Mouse (Mus musculus) mouse embryonic stem cell (cell line): ENCODE data around the gene Tmem63b.

Source experiments
- in situ Hi-C, 2 experiments: fragments of 300-500 bp; cut with MboI; formaldehyde crosslinking; loops; 1 replicate in 1 of 2; 3 replicates in 1 of 2; pipeline ENCODE4 v1.14.3; 2019 to 2020; ENCODE audit warnings: low sequenced_read_pairs in 2 of 2, low pct_unique_long_range_greater_than_20kb in 1 of 2, mixed read lengths in 1 of 2; ENCODE audit not compliant: unreplicated experiment in 1 of 2

The Tmem63b gene

DNA sequence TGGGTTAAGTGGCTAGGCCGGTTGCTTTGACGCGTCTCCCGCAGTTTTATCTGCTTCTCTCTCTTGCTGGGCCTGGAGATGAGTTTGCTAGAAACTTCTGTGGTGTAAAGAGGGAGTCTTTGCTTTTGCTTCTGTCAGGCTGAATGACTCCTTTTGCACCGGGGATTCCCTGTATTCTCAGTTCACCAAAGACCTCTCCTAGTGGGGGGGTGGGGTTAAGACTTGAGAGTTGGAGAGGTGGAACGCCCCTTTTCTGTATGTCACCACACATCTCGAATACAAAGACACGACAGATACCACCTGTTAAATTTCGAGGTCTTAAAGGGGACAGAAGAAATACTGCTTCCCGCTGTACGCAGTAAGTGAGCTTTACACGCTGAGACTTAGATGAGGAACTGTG is at the start of gene Tmem63b:
Tmem63b (minus strand) TSS at position 190 of the 400 bp plus-strand sequence.
- in situ Hi-C loops = no loop called here

DNA sequence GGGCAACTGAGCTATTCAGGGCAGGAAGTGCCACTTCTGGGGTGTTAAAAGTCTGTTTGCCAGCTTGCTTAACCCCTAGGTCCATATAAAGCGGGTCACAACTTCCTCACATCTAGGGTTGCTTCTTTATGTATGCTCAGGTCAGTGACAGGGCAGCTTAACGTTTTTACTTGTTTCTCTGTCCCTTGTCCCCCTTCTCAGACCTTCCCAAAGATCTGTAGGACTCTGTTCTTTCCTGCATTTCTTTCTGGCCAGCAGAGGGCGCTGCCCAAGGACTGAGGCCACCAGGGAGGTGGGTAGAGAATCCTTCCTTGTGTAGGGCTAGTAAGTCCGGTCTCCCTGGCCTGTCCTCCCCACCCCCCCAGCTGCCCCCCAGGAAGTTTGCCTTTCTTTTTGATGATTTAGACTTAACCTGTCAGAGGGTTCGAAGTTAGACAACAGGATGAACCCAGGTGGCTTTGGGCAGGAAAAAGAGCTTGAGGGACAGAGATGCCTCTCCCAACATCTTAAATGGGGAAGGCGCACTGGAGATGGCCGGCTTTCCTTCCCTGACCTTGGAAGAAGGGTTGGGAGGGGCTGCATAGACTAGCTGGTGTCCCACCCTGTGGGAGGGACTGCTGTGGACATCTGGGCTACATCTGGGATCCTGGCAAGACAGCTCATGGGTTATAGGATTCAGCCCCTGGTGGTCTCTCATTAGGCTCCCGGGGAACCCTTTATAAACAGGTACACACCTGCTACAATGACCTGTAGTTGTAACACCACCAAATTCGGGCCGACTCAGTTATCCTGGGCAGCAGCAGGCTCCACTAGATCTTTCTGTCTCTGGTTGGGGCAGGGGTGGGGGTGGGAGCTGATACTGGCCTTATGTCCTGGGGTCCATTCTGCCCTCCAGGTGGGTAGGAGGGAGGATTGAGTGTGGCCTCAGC is 48.9 kb upstream of the Tmem63b start:
- in situ Hi-C loops = loop anchor here in 1 of 2 experiments (10.0 to 25.0 kb wide), 3 partner anchors 99 to 399 kb away; partner anchors contain the start of gene Vegfa

DNA sequence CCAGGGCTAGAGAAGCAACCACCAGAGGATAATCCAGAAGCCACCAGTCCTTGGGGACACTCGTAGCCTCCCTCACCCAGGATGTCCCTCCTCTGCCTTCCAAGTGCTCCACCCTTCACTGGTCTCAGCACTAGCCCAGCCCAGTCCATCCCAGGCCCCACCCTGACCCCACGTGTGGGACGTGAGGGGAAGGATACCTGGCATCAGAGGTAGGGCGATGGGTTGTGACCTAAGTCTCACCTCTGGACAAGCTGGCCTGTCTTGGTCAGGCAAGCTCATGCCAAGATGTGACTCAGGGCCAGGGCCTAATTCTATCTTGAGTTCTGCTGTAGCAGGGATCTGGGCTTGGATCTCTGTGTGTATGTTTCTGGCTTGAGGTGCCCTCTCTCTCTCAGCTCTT is 48.2 kb upstream of the Tmem63b start:
- in situ Hi-C loops = loop anchor here (5.0 to 25.0 kb wide), 4 partner anchors 100 to 400 kb away; partner anchors contain the start of gene Vegfa (in 1 of the 2)

DNA sequence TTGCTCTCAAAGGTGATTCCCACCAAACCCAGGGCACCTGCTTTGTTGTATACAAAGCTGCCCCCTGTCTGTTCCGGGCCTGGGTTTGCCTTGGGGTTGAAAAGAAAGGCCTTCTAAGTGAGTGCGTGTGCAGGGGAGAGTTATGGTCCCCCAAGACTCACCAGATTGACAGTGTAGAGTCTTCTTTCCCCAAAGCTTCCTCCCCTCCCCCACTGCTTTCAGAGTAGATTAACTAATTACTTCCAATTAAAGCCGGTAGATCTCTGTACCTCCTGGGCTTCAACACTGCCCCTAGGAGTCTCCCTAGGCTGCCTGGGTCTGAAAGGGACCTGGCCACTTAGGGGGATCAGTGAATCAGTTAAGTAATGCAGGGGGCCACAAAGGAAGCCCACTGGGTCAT is 47.6 kb upstream of the Tmem63b start:
- in situ Hi-C loops = loop anchor here (5.0 to 25.0 kb wide), 4 partner anchors 100 to 400 kb away; partner anchors contain the start of gene Vegfa (in 1 of the 2)

DNA sequence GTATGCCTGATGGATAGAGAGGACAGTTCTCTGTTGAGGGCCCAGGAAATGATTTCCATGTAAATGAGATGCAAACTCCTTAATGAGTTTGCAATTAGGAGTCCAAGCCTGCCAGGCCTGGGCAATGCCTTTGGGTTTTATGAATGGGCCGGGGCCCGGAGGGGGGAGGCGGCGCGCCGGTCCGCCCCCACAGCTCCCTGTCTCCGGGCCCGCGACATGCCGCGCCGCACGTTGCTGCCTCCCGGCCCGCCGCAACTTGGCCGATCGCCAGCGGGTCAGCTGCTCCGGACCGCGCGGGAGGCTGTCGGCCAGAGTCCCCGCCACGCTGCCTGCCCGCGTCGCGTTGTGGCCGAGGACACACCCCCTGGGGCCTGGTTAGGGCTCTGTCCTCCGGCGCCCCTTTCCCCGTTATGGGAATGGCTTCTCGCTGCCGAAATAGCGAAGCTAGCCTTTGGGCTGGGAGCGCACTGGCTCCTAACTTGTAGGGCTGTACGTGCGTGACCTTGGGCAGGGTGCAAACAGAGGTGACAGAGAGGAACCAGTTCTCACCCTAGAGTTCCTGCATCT is 47.1 kb upstream of the Tmem63b start, which contains the start of gene 1600014C23Rik:
1600014C23Rik (minus strand) TSS at position 110 of the 567 bp plus-strand sequence.
- in situ Hi-C loops = loop anchor here (5.0 to 25.0 kb wide), 4 partner anchors 101 to 401 kb away; partner anchors contain the start of gene Vegfa (in 1 of the 2)

DNA sequence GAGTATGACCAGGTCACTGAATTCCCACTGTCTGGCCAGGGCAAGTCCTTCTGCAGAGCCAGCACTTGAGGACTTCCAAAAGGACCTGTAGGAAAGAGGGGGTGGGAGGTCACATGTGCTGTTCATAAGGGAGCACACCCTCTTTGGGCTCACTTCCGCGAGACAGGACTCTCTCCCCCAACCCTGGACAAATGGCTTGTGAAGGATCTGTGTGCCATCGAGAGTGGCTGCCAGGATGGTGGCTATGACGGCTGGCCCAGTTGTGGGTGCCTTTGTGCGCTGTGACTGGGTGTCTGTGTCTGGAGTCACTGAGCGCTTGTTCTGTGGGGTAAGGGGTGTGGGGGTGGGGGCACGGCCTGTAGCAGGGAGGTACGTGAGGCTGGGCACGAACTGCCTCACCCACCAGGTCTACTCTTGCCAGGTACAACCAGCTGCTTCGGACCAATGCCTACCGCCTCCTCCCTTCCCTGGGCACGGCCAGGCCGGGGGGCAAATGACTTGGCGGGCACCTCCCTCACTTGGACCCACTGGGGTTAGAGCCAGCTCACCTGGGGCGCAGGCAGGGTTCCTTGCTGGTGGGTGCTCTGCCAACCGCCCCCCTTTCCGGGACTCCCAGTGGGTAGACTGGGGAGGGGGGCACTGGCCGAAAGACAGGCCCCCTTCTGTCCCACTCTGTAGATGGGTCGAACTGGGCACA is 46.5 kb upstream of the Tmem63b start:
- in situ Hi-C loops = loop anchor here (5.0 to 25.0 kb wide), 4 partner anchors 102 to 402 kb away; partner anchors contain the start of gene Vegfa (in 1 of the 2)

DNA sequence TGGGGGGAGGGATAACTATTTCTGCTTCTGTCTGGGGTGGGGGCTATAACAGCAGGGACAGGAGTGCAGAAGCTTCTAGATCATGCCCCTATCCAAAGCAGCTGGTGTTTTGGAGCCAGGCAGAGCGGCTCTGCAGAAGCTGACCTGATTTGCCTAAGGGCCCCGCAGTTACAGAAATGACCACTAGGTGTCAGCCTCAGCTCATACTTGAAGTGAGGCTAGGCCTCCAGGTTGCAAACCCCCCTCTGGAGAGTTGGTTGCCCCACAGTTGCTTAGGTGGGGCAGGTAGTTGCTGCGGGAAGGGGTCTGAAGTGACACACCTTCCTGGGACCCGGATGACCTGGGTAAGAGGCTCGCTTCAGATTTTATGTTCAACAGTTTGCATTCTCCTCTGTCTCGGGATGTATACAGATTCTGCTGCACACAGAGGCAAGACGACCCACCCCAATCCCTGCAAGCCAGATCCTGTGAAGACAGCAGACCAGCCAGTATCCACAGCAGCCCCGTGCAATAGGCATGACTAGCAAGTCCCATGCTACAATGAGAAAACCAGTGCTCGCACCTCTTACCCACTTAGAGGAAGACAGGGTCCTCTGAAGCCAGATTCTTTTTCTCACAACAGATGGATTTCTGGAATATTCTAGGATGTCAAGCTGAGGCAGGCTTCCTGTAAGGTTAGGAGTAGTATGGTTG is 44.6 kb upstream of the Tmem63b start:
- in situ Hi-C loops = loop anchor here (5.0 to 25.0 kb wide), 4 partner anchors 103 to 403 kb away; partner anchors contain the start of gene Vegfa (in 1 of the 2)

DNA sequence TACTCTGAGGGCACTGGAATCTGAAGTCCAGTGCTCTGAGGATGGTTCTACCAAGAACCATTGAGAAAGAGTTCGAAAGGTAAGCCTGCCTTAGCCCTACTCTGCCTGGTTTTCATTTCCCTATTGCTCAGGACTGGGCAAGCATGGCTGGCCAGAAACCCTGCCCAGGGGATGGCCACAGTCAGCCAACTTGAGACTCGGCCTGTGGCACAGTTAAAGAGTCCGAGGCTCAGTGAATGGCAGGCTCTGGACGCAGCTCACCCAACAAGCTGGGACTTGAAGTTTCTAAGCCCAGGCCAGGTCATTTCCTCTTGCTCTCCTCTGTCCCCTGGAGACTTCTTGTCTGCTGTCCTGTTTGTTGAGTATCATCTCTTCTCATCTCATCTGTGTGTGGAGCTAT is 44.0 kb upstream of the Tmem63b start:
- in situ Hi-C loops = loop anchor here (5.0 to 25.0 kb wide), 4 partner anchors 104 to 404 kb away; partner anchors contain the start of gene Vegfa (in 1 of the 2)

DNA sequence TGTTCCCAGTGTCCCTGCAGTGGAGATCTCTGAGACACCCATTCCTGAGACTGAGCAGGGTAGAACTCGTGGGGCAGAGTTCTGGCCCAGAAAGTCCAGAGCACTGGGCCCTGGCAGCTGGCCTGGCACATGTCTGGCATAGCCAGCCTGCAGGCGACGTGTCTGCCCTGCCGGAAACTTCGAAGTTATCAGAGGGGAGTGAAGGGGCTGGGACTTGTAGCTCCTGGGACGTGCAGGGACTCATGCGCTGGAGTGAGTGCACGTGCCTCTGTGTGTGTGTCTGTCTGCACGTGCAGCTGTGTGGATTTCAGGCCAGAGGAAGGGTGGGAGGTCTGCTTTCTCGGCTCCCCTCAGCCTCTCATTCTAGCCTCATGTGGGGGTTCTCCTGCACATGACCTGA is 42.7 kb upstream of the Tmem63b start:
- in situ Hi-C loops = loop anchor here in 1 of 2 experiments (25.0 kb wide), 1 partner anchor 308 kb away; the partner anchor contains the start of gene Vegfa

DNA sequence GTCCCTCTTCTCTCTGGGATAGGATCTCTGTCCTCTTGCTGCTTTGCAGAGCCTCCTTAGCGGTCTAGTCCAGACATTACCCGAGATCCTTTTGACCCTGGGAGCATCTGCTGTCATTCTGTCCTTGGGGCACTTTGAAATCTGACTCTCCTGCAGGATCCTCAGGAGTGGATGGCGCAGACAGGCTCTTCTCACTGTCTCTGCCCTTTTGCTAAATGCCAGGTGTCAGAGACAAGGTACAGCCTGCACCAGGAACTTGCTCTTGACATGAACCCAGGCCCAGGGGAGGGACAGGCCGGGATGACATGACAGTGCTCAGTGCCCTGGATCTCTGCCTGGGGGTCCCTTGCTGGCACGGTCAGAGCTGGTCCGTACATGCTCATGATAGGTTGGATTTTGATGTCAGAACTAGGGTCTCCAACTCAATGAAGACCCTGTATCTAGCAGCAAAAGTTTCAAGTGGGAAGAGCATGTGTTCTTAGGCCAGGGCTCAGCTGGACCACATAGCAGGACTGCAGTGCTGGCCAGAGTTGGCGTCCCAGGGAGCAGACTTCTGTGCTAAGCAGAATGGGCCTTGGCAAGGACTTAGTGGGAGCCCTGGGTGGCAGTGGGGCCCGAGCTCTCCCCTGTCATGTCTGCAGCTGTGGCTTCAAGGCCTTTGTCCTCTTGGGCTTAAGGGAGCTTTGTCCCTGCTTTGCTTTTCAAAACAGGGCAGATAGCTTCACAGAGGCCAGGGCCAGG is 41.4 kb upstream of the Tmem63b start:
- in situ Hi-C loops = loop anchor here in 1 of 2 experiments (25.0 kb wide), 1 partner anchor 309 kb away; the partner anchor contains the start of gene Vegfa

DNA sequence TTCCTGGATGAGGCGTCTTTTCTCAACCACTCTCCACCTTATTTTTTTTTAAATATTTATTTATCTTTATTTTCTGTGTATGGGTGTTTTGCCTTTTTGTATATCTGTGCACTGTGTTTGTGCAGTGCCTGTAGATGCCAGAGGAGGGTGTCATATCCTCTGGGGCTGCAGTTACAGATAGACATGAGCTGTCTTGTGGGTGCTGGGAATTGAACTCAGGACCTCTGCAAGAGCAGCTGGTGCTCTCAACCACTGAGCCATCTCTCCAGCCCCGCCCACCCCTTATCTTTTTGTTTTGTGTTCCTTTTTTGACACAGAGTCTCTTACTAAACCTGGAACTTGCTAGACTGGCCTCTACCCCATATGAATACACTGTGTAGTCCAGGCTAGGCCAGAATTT is 40.8 kb upstream of the Tmem63b start:
- in situ Hi-C loops = loop anchor here in 1 of 2 experiments (25.0 kb wide), 1 partner anchor 310 kb away; the partner anchor contains the start of gene Vegfa

DNA sequence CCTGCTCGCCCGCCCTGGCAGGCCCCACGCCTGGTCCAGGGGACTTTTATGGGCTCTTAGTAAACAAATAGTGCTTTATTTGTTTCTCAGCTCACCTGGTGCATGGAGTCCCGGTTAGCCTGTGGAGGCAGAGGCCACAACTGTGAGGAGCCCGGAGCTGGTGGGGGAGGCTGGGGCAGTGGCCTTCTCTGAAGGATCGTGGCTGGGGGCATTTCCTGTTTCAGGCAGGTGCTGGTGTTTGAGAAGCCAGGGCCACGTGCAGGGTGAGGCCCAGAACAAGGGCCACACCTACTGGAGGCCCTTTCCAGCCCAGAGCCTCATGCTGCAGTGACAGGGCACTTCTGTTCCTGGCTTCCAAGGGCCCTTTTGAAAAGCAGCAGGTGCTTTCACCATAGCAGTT is 39.5 kb upstream of the Tmem63b start:
- in situ Hi-C loops = loop anchor here in 1 of 2 experiments (25.0 kb wide), 1 partner anchor 311 kb away; the partner anchor contains the start of gene Vegfa

DNA sequence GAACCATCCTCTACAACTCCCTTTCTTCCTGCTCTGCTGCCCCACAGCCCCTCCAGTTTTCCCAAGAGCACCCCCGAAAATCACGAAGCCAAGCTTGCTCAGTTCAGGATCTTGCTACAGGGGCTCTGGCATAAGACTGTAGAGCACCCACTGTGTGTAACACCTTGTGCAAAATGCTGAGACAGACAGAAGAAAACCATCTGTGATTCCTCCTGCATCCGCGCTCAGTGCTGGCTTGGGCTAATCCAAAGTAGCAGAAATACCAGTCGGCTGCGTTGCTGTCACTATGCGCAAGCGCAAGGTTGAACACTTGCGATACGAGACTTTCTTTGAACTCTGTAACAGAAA is 37.8 kb upstream of the Tmem63b start:
- in situ Hi-C loops = loop anchor here in 1 of 2 experiments (5.0 kb wide), 1 partner anchor 52 kb away; no protein-coding TSS in a partner anchor

DNA sequence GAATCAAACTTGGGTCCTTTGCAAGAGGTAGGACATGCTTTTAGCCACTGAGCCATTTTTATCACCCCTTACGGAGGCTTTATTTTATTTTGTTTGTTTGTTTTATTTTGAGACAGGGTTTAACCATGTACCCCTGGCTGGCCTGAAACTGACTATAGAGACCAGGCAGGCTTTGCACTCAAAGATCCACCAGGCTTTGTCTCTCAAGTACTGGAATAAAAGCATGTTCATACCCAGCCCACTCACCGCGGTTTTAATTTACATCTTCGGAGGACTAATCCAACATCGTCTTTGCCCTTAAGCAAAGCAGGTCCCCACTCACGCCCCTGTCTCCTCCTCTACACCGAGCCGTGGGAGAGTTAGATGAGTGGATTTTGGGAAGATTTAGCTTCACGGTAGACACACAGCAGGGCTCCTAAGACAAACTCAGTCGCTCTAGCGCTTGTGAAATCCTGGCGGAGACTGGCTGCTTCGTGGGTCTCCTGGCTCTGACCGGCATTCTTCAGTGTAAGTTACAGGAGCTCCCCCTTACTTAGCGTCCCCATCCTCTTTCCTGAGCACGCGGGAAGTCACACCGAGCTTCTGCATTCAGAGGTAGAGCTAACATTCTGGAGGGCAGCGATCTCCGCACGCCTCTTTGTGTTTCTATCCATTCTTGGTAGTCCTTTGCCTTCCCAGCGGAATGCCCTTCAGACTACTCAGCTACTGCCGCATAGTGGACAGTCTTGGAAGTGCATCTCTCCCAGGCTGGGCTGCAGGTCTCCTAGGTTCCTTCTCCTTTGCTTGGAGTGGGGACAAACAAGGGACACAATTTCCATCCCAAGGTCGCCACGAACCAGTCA is 37.2 kb upstream of the Tmem63b start:
- in situ Hi-C loops = loop anchor here in 1 of 2 experiments (5.0 kb wide), 1 partner anchor 52 kb away; no protein-coding TSS in a partner anchor

DNA sequence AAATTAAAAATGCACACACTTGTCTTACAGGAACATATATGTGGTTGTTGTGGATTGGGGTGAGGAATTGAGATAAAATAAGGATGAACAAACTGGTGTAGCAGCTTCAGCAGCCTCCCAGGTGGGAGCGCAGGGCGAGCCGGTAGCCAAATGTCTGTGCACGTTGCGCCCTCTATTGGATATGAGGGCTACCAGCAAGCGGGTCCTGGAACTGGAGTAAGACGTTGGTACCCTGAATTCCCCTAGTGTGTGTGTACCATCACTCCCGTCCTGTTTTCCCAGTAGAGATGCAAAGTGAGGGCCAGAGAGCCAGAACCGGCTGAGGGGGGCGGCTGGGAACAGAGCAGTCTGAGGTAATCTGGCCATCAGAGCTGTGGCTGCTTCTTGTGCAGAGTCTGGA is 31.6 kb upstream of the Tmem63b start:
- in situ Hi-C loops = no loop called here

DNA sequence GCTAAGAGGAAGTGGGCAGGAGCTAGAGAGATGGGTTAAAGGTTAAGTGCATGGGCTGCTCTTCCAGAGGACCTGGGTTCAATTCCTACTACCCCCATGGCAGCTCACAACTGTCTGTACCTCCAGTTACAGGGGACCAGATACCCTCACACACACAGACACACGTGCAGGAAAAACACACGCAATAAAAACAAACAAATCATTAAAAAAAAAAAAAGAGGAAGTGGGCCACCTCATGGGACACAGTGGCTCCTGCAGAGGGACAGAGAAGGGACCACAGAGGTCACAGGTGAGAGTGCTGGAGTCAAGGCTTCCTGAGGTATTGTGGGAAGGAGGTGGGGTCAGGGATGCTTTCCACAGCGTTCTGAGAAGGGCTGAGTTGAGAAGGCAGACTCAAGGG is 24.8 kb upstream of the Tmem63b start:
- in situ Hi-C loops = no loop called here
